Mouse (Mus musculus) retina, embryonic 14.5 days (tissue): ENCODE data around the gene Cryge.
"Not testable (repeated sequence)": the region's sequence is repeated elsewhere in the genome, so short reads cannot be mapped to it uniquely, and the experiment has no call there.

Experiments
- DNase-seq: peaks from one replicate; pipeline ENCODE4 v3.0.0-alpha.2; 2015; ENCODE audit warnings: low spot score

The Cryge gene

GRCm38 (mm10) chr1:65050952-65051351, at the start of gene Cryge:
Gene Cryge (minus strand): TSS chr1:65051149.
- DNase-seq, result not testable (repeated sequence)

- DNase-seq, result no peak
Observed at GRCm38 (mm10) chr1:65096953-65097352, 46.0 kb upstream of the Cryge start.

GRCm38 (mm10) chr1:65091566-65091965, 40.6 kb upstream of the Cryge start:
- DNase-seq, result no peak

DNA sequence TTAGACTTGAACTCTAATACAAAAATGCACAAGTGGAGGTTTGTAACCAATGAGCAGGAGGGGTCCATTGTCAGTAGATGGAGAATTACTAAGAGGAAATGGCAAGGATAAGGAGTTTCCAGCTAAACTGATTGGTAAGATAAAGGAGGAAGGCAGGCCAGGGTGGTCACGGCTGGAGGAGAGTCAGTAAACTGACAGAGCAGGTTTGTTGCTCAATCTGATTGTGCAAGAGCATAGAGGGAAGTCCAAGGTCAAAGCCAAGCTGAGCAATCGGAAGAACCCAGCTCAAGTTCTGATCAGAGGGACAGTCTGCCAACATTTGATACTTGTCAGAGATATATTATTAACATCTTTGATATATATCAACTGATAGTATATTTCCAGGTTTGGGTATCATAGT, 39.4 kb upstream of the Cryge start:
- no peak for DNase-seq

DNA sequence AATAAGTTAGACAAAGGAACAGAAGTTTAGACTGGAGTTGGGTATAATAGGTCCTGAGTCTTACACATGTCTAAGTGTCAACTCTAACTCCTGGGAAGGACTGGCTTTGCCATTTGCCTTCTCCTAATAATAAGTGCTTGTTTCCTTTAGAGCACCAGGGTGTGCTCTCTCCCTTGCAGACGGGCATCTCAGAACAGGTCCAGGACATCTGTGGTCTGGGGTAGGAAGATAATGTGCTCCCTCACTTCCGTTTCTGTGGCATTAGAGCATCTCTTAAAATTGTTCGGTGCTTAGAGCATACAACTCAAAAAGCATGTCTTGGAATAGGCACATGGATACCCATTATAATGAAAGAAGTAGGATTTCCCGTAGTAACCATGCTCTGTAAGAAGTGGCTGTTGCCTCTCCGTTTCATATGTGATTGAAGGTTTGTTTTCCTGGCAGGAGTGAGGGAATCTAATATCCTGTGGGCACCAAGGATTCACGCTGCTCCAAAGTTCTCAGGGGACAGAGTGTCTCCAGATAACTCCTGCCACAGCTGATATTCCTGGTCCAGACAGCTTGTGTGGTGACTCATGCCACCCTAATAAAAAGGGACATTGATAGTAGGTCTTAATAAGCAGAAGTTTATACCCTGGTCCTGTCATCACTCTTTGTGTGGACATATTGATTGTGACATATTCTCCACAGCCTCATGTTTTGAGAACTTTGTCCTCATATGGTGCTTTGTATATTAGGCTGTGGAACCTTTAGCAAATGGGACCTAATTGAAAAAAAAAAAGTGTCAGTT, 37.8 kb upstream of the Cryge start:
- DNase-seq, result no peak

DNA sequence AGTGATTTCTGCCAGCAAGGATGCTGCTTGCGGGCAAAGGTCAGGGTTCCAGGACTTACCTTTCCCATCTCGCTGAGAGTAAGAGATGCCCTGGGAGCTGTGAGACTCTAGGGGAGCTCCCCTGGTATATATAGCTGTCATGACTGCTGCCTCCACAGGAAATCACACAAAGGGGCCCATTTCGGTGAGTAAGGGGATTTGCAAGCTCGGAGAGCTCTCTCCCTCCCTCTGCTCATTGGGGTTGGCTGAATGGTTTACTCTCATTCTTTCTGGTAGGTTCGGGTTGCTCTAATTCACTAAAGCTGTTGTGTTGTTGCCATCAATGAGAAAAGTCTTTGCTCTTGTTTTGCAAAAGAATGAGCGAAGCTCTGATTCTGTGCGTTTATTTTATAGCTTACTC, 31.2 kb upstream of the Cryge start, which contains the start of gene Crygb:
Gene Crygb (minus strand): TSS at position 101 of the 400 bp plus-strand sequence.
- no peak for DNase-seq

DNA sequence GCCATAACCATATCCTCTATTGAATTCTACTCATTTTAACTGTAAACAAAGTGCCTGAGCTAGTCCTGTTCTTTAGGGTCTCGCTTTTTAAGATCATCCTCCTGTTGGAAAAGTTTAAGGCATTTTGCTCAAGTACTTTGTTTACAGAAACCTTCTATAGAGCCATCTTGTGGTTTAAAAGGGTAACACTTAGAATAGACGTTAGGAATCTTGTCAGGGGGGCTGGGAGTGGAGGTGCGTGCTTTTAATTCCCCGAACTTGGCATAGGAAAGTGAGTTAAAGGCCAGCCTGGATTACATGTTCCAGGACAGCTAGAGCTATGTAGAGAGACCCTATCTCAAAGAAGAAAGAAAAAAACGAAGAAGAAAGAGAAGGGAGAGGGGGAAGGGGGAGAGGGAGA, 24.7 kb upstream of the Cryge start:
- peak; percentile 43 for DNase-seq

- DNase-seq, result no peak
Observed at GRCm38 (mm10) chr1:65073589-65073988, 22.6 kb upstream of the Cryge start, which contains the start of gene Crygc. Gene Crygc (minus strand): TSS chr1:65073689.

DNA sequence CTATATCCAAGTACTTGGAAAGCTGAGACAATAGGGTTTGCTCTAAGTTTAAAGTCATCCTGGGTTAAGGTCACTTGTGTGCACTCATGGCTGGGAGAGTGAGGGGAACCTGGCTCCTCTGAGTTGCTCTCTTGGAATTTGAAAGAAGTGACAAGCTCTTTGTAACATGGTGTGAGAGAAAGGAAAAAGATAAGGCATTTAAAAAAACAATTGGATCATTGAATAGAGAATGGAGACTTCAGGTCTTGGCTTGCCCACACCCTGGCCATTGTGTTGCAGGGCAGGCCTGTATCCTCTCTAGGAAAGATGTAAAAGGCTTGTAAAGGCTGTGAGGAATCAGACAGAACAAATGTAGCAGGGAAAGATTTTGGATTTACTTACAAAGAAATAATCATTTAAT, 16.9 kb upstream of the Cryge start:
- DNase-seq, result no peak

DNA sequence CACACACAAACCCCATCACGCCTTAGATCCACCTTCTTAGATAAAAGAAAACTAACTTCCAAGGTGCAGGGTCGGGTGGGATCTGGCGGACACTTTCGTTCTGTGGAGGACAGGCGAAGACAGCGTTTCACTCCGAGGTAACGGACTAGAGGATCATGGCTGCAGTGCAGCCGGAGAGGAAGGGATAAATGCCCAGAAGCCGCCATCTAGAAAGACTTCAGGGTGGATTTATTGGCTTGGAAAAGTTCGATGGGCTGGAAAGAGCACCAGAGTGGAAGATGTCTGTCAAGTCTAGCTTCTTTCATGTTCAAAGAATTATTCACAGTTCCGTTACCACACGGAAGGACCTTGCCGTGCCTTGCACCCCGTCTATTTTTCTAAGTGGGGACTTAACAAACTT, 13.3 kb upstream of the Cryge start:
- peak; percentile 61 for DNase-seq

GRCm38 (mm10) chr1:65063352-65063751, 12.4 kb upstream of the Cryge start, which contains the start of gene Crygd:
Gene Crygd (minus strand): TSS chr1:65063452.
- DNase-seq, result no peak

- no peak for DNase-seq
Observed at GRCm38 (mm10) chr1:65052140-65052539, 1.2 kb upstream of the Cryge start.

DNA sequence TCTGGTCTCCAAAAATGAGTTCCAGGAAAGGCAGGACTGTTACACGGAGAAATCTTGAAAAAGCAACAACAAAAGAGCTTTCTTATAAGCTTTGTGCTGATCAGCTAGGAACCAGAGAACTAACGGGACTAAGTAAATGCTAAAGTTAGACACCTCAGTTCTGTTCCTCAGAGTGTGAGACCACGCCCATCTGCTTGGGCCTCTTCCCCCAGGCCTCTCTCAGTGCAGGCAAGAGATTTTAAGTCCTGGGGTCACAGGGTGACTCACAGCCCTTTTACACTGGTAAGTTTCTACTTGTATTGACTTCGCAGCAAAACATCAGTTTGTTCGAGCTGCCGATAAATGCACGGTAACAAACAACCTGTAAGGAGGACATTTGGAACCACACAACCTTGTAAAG, 747 bp upstream of the Cryge start:
- no peak for DNase-seq

GRCm38 (mm10) chr1:65048781-65049180, 2.2 kb downstream of the Cryge start:
- DNase-seq, result no peak

- DNase-seq, result peak; percentile 74
Observed at GRCm38 (mm10) chr1:65046401-65047109, 4.4 kb downstream of the Cryge start.

GRCm38 (mm10) chr1:65043433-65043832, 7.5 kb downstream of the Cryge start:
- no peak for DNase-seq

GRCm38 (mm10) chr1:65041837-65042236, 9.1 kb downstream of the Cryge start:
- DNase-seq, result no peak

DNA sequence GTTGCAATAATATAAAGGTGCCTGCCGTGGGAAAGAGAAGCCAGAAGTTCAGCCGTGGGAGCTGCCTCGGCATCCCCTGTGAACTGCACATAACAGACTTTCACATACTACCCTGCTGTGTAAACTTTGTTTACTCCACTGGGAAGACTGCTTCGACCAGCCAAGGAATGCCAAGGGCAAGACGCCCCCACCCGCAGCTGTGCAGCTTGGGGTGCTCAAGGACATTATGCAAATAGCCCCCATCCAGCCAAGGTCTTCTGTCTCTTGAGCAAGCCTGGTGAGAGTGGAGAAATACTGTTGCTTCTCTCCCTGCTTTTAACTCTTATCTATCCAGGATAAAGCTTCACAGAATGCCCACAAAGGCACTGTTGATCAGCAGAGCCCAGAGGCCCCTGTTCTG, 10.1 kb downstream of the Cryge start:
- no peak for DNase-seq

GRCm38 (mm10) chr1:65039679-65040078, 11.3 kb downstream of the Cryge start:
- no peak for DNase-seq

- no peak for DNase-seq
Observed at GRCm38 (mm10) chr1:65037542-65037941, 13.4 kb downstream of the Cryge start.

- no peak for DNase-seq
Observed at GRCm38 (mm10) chr1:65035513-65035912, 15.4 kb downstream of the Cryge start.

DNA sequence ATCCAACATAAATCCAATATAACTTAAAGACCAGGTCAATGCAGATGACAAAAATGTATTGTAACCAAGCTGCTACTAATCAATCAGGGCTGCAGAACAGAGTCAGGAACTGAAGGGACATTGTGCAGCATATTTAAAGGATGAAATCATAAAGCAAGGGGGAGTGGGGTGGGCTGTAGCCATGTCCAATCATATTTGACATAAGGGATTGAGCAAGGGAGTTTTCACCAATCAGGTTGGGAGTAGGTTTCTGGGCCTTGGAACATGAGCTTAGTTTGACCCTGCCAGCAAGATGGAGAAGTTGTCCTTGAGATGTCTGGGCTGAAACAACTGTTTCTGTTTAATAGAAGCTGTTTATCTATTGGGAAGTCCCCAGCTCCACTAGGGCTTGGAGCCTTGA, 18.3 kb downstream of the Cryge start, which contains the start of gene Akr1cl:
Gene Akr1cl (minus strand): TSS at position 119 of the 400 bp plus-strand sequence.
- no peak for DNase-seq

GRCm38 (mm10) chr1:65028206-65028605, 22.7 kb downstream of the Cryge start:
- no peak for DNase-seq
